Mouse (Mus musculus): ENCODE measurements around the gene Klk5.

- TF ChIP-seq MYOD1 (IDR thresholded peaks at IDR 0.05; ENCODE audit: control insufficient read depth in 1 of 3, insufficient read length in 2 of 3, low read depth in 2 of 3) (no peak), POLR2A (IDR thresholded peaks at IDR 0.05; ENCODE audit: insufficient read length, low read depth) (no peak), USF1 (IDR thresholded peaks at IDR 0.05; ENCODE audit: low read depth) (no peak), TCF12 (IDR thresholded peaks at IDR 0.05; ENCODE audit: insufficient read depth, poor library complexity, severe bottlenecking) (no peak), MAX (IDR thresholded peaks at IDR 0.05; ENCODE audit: low read depth) (no peak), CEBPB (IDR thresholded peaks at IDR 0.05; ENCODE audit: insufficient read depth, poor library complexity, severe bottlenecking) (no peak), POLR2AphosphoS2 (IDR thresholded peaks at IDR 0.05; ENCODE audit: insufficient read length, low read depth) (no peak), E2F4 (IDR thresholded peaks at IDR 0.05; ENCODE audit: insufficient read depth) (no peak), MYOG (IDR thresholded peaks at IDR 0.05; ENCODE audit: control insufficient read depth in 1 of 3, insufficient read depth in 1 of 3, insufficient read length in 2 of 3, low read depth in 2 of 3) (no peak), REST (IDR thresholded peaks at IDR 0.05; ENCODE audit: insufficient read depth, insufficient read length) (no peak)
Observed at GRCm38 (mm10) chr7:43799876-43800275, 41.9 kb upstream of the Klk5 start.

Measured in myocyte (in vitro differentiated cells).